ENCODE assay signal across 16 mouse cellular contexts in the genomic region with DNA sequence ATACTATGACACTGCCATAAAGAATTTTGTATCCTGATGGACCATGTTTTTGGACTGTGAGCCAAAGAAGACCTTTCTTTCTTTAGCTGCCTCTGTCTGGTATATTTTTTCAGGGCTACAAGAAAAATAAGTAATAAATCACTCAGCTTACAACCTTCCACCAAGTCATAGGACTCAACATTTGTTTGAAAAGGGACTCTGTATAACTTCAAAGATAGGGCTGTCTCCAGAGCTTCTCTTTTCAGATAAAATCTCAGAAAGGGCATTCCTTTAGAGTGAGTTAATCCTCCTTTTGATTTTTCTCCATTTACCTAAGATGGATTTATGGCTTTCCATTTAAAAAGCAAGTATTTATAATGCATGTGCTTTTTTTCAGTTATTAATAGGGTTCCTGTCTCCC.
"Had no signal": no experiment of that assay in that cellular context is flagged by ENCODE, and none has a peak within 500 bp of the region (broad histone marks: within the 10 kb centered on the region; RNA-seq: fewer than 3 reads in every experiment).

No protein-coding gene starts in this region.

- H3K27me3 ChIP-seq: neural tube, embryonic 13.5 days; neural tube, embryonic 15.5 days; stomach, embryonic 15.5 days had no signal

- H3K4me2 ChIP-seq: neural tube, embryonic 13.5 days; neural tube, embryonic 15.5 days; stomach, embryonic 15.5 days had no signal

- DNase-seq: retina, postnatal 1 day; right cerebral cortex, adult 18-20 months; right cerebral cortex, postnatal 14 days; right cerebral cortex, postnatal 25 days; right cerebral cortex, postnatal 4 days; spleen, adult 18-20 months; thymus, adult 18-20 months; thymus, adult 2 months; thymus, postnatal 14 days; thymus, postnatal 25 days; thymus, postnatal 36 days; thymus, postnatal 4 days had no signal

- H3K9ac ChIP-seq: neural tube, embryonic 13.5 days; neural tube, embryonic 15.5 days; stomach, embryonic 15.5 days had no signal

- H3K27ac ChIP-seq: neural tube, embryonic 13.5 days; neural tube, embryonic 15.5 days; stomach, embryonic 15.5 days; stomach, postnatal 0 days had no signal

- H3K4me3 ChIP-seq: neural tube, embryonic 13.5 days; neural tube, embryonic 15.5 days; stomach, embryonic 15.5 days had no signal

- H3K36me3 ChIP-seq: neural tube, embryonic 13.5 days; neural tube, embryonic 15.5 days; stomach, embryonic 15.5 days had no signal

- H3K9me3 ChIP-seq: neural tube, embryonic 13.5 days; neural tube, embryonic 15.5 days; stomach, embryonic 15.5 days had no signal

- H3K4me1 ChIP-seq: neural tube, embryonic 13.5 days; neural tube, embryonic 15.5 days; stomach, embryonic 15.5 days had no signal
